Mouse (Mus musculus) adrenal gland, adult 8-10 months (tissue): ENCODE data around the gene Cpa5. TPM values are rescaled to one million over a fixed set of nuclear protein-coding genes. Genes with fewer than 3 reads are reported as not detected.

Experiments used
- DNase-seq: peaks from one replicate; pipeline ENCODE4 v3.0.0; 2022
- total RNA-seq, 4 experiments: library from RNA; stranded (reverse); gene quantifications; 2 replicates each; pipeline ENCODE4 v1.2.4; 2022

Cpa5 gene
- not detected for total RNA-seq

DNA sequence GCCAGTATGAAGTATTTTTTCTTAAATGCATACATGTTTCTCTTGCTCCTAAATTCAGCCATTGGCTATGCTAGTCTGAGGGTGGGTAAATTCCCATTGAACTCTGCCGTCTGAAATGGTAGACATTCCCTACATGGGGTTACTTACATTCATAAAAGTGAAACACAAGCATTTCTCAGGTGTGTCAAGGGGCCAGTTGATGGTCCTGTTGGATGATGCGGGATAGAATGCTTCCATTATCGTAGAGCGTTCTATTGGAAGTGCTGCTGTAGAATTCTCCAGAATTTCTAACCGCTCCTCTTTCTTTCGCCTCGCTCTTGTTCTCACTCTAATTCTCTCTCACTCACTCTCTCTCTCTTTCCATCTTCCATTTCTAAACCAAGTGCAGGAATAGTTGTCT is at the start of gene Cpa5:
Gene Cpa5, plus strand, starts transcription at position 301 of the 400 bp plus-strand sequence.
- DNase-seq: no peak

DNA sequence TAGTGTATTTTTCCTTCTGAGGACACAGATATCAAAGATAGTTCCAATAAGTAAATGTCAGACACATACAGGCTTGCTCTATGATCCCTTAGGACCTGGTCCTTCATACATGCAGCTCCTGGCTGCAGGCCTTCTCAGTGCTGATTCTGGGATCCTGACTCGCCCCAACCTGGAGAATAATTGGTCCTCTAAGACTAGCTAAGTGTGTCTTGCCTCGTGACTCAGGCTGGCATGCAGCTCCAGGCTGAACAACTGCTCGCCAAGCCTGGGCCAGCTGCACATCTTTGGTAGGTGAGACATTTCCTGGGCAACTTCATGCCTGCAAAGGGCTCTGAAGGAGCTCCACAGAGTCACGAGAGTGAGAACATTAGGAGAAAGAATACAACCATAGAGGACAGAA is 48.7 kb upstream of the Cpa5 start:
- no peak for DNase-seq

DNA sequence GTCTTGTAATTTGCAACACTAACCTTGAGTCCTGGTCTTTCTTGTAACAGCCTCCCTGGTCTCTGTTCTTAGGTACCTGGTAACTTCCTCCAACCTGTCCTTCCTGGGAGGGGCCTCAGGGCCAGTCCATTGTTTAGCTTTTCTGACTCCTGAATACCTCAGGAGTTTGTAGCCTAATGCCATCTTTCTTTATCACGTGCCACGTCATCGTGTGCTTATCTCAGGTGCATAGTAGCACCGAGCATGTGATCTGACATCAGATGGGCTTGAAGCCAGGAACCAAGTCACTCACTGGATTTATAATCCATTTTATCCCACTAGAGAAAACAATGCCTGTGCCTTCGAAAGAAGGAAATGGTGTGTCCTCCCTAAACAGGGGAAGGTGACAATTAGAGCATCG is 47.2 kb upstream of the Cpa5 start:
- DNase-seq: no peak

DNA sequence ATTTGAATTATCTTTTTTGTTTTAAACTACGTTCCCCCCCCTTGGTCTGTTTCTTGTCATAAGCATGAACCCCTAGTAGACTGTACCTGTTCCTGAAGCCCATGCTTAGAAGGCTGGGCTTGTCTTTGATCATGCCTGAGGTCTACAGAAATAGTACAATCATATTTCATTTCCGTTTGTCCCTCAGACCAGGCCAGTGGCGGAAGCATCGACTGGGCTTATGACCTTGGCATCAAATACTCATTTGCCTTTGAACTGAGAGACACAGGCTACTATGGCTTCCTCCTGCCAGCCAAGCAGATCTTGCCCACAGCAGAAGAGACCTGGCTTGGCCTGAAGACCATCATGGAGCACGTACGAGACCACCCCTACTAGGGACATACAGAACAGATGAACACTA is 46.8 kb upstream of the Cpa5 start:
- DNase-seq: peak; percentile 39

DNA sequence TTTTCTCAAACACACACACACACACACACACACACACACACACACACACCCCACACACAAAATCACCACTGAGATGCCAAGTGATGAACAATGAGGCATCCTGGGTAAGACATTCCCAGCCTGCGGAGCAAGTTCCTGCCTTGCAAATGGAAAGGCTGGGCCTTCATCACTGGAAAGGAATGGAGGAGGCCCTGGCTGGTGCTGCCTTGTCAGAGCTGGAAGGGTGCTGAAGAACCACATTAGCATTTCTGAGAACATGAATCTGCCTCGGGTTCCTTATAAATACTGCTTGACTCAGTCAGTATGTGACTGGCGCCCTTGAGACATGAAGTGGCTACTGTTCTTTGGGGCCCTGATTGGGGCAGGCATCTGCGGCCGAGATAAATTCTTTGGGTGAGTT is 42.7 kb upstream of the Cpa5 start, which contains the start of gene Cpa4:
Gene Cpa4, plus strand, starts transcription at position 301 of the 400 bp plus-strand sequence.
- no peak for DNase-seq

DNA sequence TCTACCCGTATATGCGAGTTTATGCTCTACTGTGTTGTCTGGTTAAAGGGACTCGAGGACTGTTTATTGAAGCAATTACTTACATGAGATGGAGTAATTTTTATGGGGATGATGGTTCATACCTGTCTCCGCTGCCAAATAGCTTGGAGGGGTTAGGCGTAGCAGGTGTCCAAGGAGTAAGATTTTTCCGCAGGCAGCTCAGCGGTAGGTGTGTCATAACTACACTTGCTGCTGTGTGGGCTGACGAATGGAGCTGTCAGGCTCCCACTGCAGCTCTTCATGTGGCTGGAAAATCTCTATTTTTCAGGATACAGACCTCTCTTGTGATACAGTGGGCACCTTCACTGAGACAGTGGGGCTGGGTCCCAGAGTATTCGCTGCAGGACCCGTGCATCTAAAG is 41.5 kb upstream of the Cpa5 start:
- DNase-seq: no peak

DNA sequence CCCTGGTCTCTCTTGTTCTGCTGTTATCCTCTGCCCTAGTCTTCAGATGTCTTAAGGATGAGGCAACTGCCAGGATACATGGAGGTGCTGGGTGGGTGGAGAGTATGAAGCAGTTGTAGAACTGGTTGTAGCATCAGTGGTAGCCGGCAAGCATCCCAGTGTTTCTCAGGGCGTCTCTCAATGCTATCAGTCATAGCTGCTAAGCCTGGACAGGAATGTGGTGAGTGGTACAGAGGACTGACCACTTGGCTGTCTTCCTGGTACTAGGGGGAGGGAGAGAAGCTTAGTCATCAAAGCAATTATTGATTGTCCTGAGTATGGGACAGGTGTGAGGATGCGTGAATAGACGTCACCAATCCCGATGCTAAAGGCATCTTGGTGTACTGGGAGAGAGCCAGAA is 40.8 kb upstream of the Cpa5 start:
- DNase-seq: no peak

DNA sequence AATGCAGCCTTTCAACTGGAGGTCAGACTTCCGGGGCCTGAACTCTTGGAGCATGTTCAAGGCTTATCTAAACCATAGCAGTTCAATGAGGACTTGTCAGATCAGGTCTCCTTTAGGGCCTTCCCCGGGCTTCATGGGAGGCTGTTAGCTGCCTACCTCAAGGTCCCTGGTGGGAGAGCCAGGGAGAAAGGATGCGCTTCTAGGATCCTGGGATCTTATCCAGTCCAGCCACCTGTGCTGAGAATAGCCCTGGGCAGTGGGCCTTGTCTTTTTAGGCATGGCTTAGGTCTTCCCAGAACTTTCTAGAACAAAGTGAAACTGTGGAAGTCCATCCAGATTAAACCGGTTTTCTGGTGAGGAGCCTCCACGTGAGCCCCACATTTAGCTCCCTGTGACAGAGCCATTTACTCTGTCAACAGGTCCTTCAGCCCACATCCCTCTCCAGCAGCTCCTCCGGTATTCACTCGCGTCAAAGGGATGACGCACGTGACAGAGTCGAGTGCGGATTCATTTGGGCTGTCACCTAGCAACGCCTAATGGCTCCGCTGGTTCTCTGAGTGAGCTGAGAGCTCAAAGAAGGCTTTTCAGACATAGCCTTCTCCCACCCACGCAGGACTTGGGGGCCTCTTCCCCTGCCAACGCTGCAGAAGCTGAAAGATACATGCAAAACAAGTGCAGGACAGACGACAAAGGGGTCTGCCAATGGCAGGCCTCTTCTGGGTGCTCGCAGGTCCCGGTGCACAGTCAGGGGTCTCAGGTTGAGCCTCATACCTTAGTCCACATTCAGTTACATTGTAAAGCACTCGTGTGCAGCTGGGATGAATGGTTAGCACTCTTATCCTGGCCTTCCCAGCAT is 38.1 kb upstream of the Cpa5 start:
- DNase-seq: no peak

DNA sequence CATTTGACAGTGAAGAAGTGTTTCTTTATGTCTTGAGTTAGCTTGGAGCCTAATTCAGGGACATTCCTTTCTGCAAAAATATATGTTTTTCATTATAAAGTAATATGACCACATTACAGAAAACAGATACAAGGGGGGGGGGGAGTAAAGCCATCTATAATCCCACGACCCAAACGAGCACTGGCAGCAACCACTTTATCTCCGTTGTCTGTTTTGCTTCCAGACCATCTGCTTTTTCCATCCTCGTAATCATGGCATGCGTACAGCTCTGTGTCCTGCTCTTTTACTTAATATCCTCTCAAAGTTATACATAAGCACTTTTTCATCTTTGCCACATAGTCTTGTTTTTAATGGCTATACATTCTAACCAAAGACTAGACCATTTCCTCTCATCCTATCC is 37.4 kb upstream of the Cpa5 start:
- DNase-seq: no peak

DNA sequence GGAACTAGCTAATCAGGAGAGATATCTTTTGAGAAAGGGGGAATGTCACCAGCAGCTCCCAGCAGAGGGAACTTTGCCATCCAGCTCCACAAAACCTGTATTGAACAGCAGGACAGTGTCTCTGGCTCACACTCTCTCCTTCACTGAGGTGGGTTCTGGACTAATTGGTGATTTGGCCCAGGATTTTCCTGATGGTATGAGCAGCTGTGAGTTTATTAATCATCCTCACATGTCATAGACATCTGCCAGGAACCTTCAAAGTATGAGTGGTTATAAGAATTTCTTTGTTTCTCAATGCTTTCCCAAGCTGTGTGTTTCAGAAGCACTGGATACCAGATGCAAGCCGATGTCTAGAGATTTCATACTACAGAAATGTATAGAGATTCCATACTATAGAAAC is 35.9 kb upstream of the Cpa5 start:
- no peak for DNase-seq

DNA sequence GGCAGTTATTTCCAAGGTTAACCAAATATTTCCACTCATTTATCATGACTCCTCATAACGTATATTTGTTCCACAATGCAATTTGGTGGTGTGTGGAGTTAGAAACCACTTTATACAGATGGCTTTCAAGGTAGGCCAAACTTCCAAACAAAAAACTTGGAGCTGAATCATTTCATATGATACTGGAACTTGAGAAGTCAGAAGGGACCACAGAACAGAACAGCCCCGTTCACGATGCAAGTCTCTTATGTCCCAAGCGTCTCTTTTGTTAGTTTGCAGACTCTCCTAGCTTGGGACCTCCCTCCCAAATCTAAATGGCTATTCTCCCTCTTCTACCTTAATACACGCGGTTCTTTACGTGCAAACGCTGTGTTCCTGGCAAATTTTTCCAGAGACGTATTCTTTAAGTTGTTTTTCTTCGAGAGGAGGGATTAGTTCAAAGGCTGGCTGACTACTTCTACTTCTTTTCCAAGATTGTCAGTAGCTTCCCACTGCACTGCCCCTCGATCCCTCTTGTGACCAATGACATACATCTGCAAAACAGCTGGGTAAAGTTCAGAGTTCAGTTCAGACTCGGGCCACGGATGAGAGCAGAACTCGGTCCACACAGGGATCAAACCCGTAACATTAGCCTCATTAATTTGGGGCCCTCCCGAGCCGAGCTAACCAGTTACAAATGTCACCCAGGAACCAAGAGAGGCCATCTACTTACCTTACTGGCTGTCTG is 34.2 kb upstream of the Cpa5 start:
- DNase-seq: no peak

DNA sequence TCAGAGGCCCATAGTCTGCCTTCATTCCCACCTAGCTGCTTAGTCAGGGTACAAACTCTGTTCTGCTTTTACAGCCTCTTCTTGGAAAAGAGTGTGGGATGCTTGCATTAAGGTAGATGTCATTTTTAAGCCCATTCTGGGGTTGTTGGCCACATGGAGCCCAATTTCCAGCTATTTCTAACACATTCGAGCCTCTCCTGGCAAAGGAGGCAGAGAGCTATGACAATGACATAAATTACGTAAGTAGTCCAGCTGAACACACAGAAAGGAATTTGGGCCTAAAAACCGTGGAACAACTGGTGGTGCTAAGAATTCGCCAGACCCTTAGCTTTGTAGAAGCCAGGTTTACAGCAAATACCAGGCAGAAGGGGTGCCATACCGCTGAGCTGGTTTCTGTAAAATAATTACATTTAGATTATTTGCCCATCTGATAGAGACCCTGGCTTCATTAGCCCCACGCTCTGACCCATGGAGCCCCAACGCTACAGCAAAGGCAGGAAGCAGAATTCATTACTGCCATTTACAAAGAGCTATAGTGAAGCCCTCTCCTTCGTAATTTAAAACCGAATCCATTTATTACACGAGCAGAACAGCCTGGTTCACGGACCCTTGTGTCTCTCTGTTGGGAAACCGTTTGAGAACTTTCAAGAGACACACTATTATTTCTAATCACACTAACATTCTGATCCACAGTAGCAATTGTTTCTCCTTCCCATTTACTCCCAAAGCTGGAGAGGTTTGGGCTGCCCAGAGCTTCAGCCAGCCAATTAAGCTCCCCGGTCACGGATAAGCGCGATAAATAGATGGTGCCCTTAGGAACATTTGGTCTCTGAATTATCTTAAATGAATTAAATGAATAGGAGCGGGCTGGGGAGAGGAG is 30.6 kb upstream of the Cpa5 start:
- no peak for DNase-seq

DNA sequence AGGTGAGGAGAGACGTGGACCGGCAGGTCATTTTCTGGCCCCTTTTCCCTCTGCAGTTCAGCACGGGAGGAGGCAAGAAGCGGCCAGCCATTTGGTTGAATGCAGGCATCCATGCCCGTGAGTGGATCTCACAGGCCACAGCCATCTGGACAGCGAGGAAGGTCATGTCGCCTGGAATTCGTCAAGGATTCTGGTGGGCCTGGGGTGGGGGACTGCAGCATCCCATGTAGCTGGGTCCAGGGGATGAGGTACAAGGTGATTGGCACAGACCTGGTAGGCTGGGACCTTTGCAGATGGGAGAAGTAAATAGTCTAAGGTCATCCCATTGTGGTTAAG is 30.0 kb upstream of the Cpa5 start:
- no peak for DNase-seq

DNA sequence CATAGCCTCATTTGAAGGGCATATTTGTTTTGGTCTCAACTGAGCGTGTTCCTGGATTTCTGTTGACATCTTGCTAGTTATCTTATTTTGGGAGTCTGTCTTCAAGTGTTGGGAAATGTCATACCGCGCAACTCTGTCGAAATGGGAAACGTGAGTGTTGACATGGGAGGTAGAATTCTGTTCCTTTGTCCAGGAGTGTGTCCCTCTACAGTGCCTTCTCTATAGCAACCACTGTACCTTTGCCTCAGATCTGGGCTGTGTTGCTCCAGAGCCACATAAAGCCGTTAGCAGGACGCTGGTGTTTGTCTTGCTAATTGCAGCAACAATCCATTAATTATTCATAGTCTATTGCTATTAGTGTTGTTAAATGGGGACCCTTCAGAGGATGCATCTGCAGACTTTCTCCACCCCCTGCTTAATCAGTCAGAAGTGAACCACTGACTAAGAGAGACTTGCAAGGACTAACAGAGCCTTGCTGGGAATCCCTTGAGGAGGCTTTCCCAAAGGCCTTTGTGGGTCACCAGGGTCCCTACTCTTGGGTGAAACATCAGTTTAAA is 23.8 kb upstream of the Cpa5 start:
- DNase-seq: no peak

DNA sequence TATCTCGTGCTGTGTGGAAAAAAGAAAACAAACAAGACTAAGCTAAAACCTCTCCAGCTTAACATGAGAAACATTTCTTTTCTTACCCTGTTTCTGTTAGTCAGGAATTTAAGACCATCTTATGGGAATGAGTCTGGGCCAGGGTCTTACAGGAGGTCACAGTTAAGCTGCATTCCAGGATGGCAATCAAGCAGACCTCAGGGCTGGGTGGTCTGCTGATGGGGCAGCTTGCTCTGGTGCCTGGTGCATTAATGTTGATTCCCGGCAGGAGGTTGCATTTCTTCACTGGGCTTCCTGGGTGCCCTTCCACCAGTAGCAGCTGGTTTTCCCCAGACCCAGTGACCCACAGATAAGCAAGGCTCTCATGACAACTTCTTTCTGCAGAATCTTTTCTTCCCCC is 21.0 kb upstream of the Cpa5 start:
- no peak for DNase-seq

DNA sequence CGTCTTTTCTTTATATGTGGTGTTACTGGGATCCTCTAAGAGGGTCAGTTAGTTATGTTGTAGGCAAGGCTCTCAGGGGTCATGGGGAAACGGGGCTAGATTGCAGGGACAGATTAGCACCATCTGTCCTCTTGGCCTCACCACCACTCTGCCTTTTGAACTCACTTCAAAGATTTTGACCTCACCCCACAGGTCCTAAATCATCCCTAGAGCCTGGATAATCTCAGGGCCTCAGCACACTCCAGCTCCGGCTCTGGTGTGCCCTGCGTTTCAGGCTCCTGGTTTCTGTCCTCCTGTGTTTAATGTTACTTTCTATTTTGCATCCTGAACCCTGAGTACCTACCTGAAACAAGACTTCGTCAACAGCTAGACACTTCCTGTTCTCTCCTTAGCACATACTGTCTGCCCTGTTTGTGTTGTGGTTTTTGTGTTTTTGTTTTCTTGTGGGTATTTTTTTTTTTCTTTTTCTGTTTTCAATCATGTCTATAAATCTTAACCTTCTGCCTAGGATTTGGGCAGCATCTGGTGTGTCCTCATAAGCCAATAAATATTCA is 18.9 kb upstream of the Cpa5 start:
- no peak for DNase-seq

DNA sequence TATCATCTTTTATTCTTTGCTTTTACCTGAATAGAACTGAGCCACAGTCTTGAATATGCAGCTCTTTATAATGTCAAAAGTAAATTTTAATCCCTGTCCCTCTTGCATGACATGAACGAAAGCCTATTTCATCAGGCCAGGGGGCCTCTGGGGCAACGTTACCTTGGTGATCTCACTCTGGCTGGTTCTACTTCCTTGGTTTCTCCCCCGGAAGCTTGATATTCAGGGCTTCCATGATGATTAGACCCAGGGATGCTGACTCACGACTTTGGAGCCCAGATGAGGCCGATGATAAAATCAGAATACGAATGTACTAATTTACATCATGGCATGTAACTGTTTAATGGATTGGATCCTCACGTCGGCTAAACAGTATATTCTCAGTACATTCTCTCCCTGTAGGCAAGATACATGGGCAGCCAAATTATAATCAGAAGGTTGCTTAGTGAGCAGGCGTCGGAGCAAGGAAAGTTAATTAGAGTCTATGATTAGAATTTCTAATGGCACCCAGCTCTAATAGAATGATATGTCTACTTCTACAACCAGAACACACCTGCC is 18.3 kb upstream of the Cpa5 start:
- DNase-seq: no peak

DNA sequence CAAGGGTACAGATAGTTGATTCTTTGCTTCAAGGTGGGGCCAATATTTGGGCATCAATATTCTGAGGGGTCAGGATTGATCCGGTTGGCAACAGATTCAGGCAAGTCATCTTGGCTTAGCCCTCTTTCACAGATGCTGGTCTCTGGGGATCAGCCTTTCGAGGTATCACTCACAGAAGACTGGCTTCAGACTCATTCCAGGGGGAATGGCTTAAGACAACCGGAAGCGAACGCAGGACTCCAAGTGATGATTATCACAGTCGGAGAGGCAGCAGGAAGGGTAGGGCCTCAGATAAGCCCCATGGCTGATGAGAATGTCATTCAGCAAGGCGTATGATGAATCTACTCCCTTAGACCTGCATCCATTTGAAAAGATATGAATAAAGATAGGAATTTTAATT is 16.4 kb upstream of the Cpa5 start:
- DNase-seq: no peak

DNA sequence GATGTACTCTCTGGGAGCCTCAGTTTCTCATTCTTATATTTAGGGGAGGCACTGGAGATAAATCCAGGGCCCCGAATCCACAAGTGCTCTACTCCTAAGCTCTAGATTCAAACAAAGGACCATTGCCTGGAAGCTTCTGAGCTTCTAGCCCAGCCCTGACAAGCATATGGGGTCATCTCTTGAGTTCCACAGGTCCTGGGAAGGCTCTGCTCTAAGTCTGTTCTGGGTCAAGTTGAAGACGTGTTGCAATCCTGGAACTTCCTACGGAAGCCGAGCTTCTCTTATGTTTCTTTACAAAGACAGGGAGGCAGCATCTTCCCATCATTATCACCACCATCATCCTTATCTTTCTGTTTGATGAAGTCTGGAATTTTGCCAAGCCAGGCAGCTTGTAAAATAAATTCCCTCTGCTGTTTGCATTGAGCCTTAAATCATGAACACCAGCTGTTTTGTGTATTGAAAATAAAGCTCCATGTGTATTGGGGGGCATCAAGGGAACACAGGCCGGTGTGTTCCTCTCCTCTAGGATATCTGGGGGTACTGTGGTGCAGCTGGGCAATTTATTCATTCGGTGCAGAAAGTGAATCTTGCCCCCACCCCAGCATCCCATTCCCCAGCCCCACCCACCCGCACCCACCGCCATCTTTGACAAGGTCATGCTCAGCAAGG is 14.4 kb upstream of the Cpa5 start:
- no peak for DNase-seq

DNA sequence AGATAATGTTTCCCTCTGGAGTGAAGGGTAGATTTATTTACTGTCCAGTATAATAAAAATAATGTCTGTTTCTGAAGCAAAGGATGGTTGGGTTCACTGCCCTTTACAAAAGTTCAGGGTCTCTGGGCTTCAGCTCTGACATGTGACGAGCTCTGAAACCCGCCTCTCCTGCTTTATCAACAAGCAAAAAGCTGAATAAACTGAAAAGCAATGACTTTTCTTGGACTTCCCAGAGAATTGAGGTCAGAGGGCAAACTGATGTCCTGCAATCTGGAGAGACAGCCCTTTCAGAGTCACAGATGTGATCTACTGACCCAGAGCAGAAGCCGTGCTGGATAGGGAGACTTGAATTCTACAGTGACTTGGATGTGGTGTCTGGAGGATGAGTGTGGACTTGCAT is 10.8 kb upstream of the Cpa5 start:
- no peak for DNase-seq

DNA sequence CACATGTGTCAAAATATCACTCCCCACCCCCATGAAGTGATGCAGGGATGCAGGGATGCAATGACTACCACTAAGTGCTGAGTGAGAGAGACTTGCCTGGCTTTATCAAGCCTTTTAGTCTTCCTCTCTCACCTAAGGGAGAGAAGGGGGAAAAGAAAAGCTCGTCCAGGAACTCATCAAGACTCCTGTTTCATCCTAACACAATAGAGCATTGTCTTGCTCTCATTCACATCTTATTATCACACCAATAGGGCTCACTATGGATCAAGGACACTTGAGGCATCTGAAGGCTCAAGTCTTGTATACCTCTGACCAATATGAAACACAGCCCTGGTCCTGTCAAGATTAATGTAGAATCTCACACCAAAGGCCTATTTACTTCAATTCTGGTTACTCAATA is 9.8 kb upstream of the Cpa5 start:
- no peak for DNase-seq
